Mouse (Mus musculus) right cerebral cortex, adult 18-20 months (tissue): ENCODE results near the gene Gtf2ird2.

ENCODE experiments used
- DNase-seq: peaks from one replicate; pipeline ENCODE4 v3.0.0; 2022; ENCODE audit warnings: mixed read lengths

The Gtf2ird2 gene

GRCm38 (mm10) chr5:134270566-134270965, 86.7 kb downstream of the Gtf2ird2 start:
- DNase-seq, result no peak

GRCm38 (mm10) chr5:134271421-134271820, 87.6 kb downstream of the Gtf2ird2 start:
- no peak for DNase-seq

GRCm38 (mm10) chr5:134272761-134273160, 88.9 kb downstream of the Gtf2ird2 start:
- DNase-seq, result no peak

GRCm38 (mm10) chr5:134273761-134274160, 89.9 kb downstream of the Gtf2ird2 start:
- no peak for DNase-seq
